Mouse (Mus musculus): Measurements from ENCODE around the gene Igdcc4. TPM values are rescaled to one million over a fixed set of nuclear protein-coding genes. Genes with fewer than 3 reads are reported as not detected.

Igdcc4 gene
- total and polyA plus RNA-seq, 3 experiments = under 0.01 to 0.14 TPM; not detected in 1

- TF ChIP-seq POLR2AphosphoS5 (IDR thresholded peaks at IDR 0.05; ENCODE audit: borderline replicate concordance, low read depth, low read length) = no peak
- TF ChIP-seq CHD2 (IDR thresholded peaks at IDR 0.05; ENCODE audit: low read length) = no peak
- no peak for TF ChIP-seq KAT2A (conservative IDR thresholded peaks at IDR 0.05; ENCODE audit: low read depth, low read length)
- no peaks in the 10 kb centered on the region for H3K27me3 ChIP-seq (ENCODE audit: control insufficient read depth in 1 of 2, insufficient read depth in 2 of 2, low read length in 2 of 2)
Measured at GRCm38 (mm10) chr9:65131717-65132116, 30.4 kb downstream of the Igdcc4 start.

GRCm38 (mm10) chr9:65133739-65134138, 32.5 kb downstream of the Igdcc4 start:
- H3K4me3 ChIP-seq (ENCODE audit: control insufficient read depth in 1 of 2, insufficient read depth in 1 of 2, low read depth in 2 of 2, low read length in 2 of 2) = no peak overlapping the region
- no peaks in the 10 kb centered on the region for H3K27me3 ChIP-seq (ENCODE audit: control insufficient read depth in 1 of 2, insufficient read depth in 2 of 2, low read length in 2 of 2)
- no peaks in the 10 kb centered on the region for H3K9me3 ChIP-seq (replicated peaks; ENCODE audit: insufficient read depth, low read length)
- peak; percentile 80 for DNase-seq (ENCODE audit: low read depth, low spot score)
- H3K4me1 ChIP-seq (ENCODE audit: control insufficient read depth in 1 of 2, insufficient read depth in 2 of 2, low read length in 2 of 2) = peaks cover 0 to under 1% of the 10 kb centered on the region in 2 experiments; a peak in 1 of 4 replicates
- H3K27ac ChIP-seq (ENCODE audit: control insufficient read depth, low read depth, low read length) = no peak overlapping the region
- H3K79me2 ChIP-seq (ENCODE audit: control insufficient read depth, insufficient read depth, low read length, poor library complexity) = no peaks in the 10 kb centered on the region
- no peak overlapping the region for H3K9ac ChIP-seq (ENCODE audit: control insufficient read depth, low read depth, low read length, poor library complexity, severe bottlenecking)
- TF ChIP-seq ZKSCAN1 (IDR thresholded peaks at IDR 0.05; ENCODE audit: low read depth, low read length) (no peak), USF2 (IDR thresholded peaks at IDR 0.05; ENCODE audit: borderline replicate concordance in 1 of 2, insufficient read depth in 1 of 2, low read depth in 1 of 2, low read length in 2 of 2) (no peak), RAD21 (IDR thresholded peaks at IDR 0.05; ENCODE audit: low read depth, low read length) (peak; percentile 65), ZC3H11A (IDR thresholded peaks at IDR 0.05; ENCODE audit: low read depth, low read length) (peak; percentile 53), SMC3 (IDR thresholded peaks at IDR 0.05; ENCODE audit: low read depth, low read length) (peak; percentile 84), CTCF (IDR thresholded peaks at IDR 0.05 in 2 of 3, conservative IDR thresholded peaks at IDR 0.05 in 1 of 3; ENCODE audit: control insufficient read depth in 1 of 3, insufficient read depth in 1 of 3, low read depth in 2 of 3, low read length in 3 of 3, poor library complexity in 1 of 3, severe bottlenecking in 1 of 3) (peak; percentile 53 to 82 (median 80)), MYC (IDR thresholded peaks at IDR 0.05; ENCODE audit: low read depth, low read length) (no peak), RCOR1 (IDR thresholded peaks at IDR 0.05; ENCODE audit: low read depth, low read length) (no peak), MXI1 (IDR thresholded peaks at IDR 0.05; ENCODE audit: low read depth, low read length) (no peak)
- peaks cover 0 to 2% of the 10 kb centered on the region in 2 experiments; a peak in 1 of 4 replicates for H3K36me3 ChIP-seq (ENCODE audit: control insufficient read depth in 1 of 2, insufficient read depth in 2 of 2, low read length in 2 of 2)

More at GRCm38 (mm10) chr9:65131717-65132116, 30.4 kb downstream of the Igdcc4 start:
- H3K4me1 ChIP-seq (ENCODE audit: control insufficient read depth in 1 of 2, insufficient read depth in 2 of 2, low read length in 2 of 2) = peaks cover 2 to 4% of the 10 kb centered on the region in 2 experiments; a peak in 1 of 4 replicates
- H3K9me3 ChIP-seq (replicated peaks; ENCODE audit: insufficient read depth, low read length) = no peaks in the 10 kb centered on the region
- DNase-seq (ENCODE audit: low read depth, low spot score) = no peak
- H3K4me3 ChIP-seq (ENCODE audit: control insufficient read depth in 1 of 2, insufficient read depth in 1 of 2, low read depth in 2 of 2, low read length in 2 of 2) = no peak overlapping the region
- H3K27ac ChIP-seq (ENCODE audit: control insufficient read depth, low read depth, low read length) = no peak overlapping the region
- H3K9ac ChIP-seq (ENCODE audit: control insufficient read depth, low read depth, low read length, poor library complexity, severe bottlenecking) = no peak overlapping the region
- no peaks in the 10 kb centered on the region for H3K79me2 ChIP-seq (ENCODE audit: control insufficient read depth, insufficient read depth, low read length, poor library complexity)
- no peaks in the 10 kb centered on the region; a peak in 1 of 4 replicates for H3K36me3 ChIP-seq (ENCODE audit: control insufficient read depth in 1 of 2, insufficient read depth in 2 of 2, low read length in 2 of 2)

GRCm38 (mm10) chr9:65135126-65135525, 33.8 kb downstream of the Igdcc4 start:
- no peaks in the 10 kb centered on the region for H3K27me3 ChIP-seq (ENCODE audit: control insufficient read depth in 1 of 2, insufficient read depth in 2 of 2, low read length in 2 of 2)
- no peaks in the 10 kb centered on the region for H3K9me3 ChIP-seq (replicated peaks; ENCODE audit: insufficient read depth, low read length)
- no peaks in the 10 kb centered on the region for H3K4me1 ChIP-seq (ENCODE audit: control insufficient read depth in 1 of 2, insufficient read depth in 2 of 2, low read length in 2 of 2)
- DNase-seq (ENCODE audit: low read depth, low spot score) = no peak
- H3K79me2 ChIP-seq (ENCODE audit: control insufficient read depth, insufficient read depth, low read length, poor library complexity) = no peaks in the 10 kb centered on the region
- H3K4me3 ChIP-seq (ENCODE audit: control insufficient read depth in 1 of 2, insufficient read depth in 1 of 2, low read depth in 2 of 2, low read length in 2 of 2) = no peak overlapping the region
- H3K9ac ChIP-seq (ENCODE audit: control insufficient read depth, low read depth, low read length, poor library complexity, severe bottlenecking) = no peak overlapping the region
- 0 out of 4 replicates have a peak, but pooled peaks cover 0 to 2% of the 10 kb centered on the region in 2 experiments for H3K36me3 ChIP-seq (ENCODE audit: control insufficient read depth in 1 of 2, insufficient read depth in 2 of 2, low read length in 2 of 2)
- no peak overlapping the region for H3K27ac ChIP-seq (ENCODE audit: control insufficient read depth, low read depth, low read length)
- TF ChIP-seq HCFC1 (IDR thresholded peaks at IDR 0.05; ENCODE audit: low read depth, low read length) (no peak), MYB (IDR thresholded peaks at IDR 0.05; ENCODE audit: low read depth, low read length) (no peak), ZMIZ1 (IDR thresholded peaks at IDR 0.05; ENCODE audit: low read depth, low read length) (no peak), MEF2A (IDR thresholded peaks at IDR 0.05; ENCODE audit: extremely low read depth, insufficient replicate concordance, low read depth, low read length, poor library complexity, severe bottlenecking) (no peak), MAX (IDR thresholded peaks at IDR 0.05; ENCODE audit: low read length) (no peak), ZC3H11A (IDR thresholded peaks at IDR 0.05; ENCODE audit: low read depth, low read length) (no peak), UBTF (IDR thresholded peaks at IDR 0.05; ENCODE audit: borderline replicate concordance, insufficient read depth, low read depth, low read length) (no peak)
